Mouse (Mus musculus) CD4-positive, CD25-positive, alpha-beta regulatory T cell, adult 4 months (primary cell): Measurements from ENCODE around the gene 2410137M14Rik. TPM values are rescaled to one million over a fixed set of nuclear protein-coding genes. Genes with fewer than 3 reads are reported as not detected.
"Not testable (repeated sequence)": the region's sequence is repeated elsewhere in the genome, so short reads cannot be mapped to it uniquely, and the experiment has no call there.

Experiments
- ATAC-seq: one replicate; pipeline ENCODE4 v1.8.0; 2017
- polyA plus RNA-seq, 2 experiments: library from polyadenylated mRNA; unstranded; fragments of 100-300 nt; shearing (Covaris generic); gene quantifications; one replicate each; pipeline ENCODE4 v1.2.1; 2017

Gene 2410137M14Rik
- polyA plus RNA-seq = not detected

DNA sequence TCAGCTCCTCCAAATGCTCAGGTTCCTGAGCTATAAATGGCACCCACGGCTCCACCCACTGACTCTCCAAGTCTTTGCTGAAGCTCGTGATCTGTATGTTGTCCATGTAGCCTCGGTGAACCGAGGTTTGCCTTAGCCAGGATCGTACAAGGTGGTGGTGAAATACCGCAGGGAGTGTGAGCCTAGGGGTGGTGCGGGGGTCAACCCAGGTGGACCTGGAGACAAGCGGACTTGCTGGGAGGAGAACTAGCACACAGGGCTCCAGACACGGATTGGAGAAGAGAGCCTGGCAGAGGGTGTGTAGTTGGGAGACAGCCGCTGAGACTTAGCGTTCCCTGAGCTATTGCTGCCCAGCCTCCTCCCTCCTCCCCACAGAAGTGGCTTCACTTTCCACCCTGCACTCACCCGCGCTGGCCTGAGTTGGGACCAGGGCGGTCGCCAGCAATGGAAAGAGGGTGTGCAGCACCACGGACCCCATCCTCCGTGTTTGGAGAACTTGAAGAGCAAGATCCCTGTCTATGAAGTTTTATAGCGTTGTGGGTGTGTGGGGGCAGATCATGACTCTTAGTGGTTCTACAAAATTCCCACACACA is at the start of gene 2410137M14Rik:
Gene 2410137M14Rik, minus strand, starts transcription at position 17 of the 593 bp plus-strand sequence.
- ATAC-seq = no peak

DNA sequence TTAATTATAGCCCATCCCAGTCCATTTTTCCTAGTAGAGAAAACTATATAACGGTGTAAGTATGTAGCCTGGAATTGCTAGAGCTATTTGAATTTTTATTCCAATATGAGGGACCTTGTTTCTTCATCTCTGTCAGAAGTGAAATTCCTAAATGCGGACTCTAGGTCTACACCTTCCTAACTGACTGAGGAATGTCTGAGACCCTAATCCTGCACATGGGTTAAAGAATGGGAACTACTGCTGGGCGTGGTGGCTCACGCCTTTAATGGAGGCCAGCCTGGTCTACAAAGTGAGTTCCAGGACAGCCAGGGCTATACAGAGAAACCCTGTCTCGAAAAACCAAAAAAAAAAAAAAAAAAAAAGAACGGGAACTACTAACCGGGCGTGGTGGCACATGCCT is 48.1 kb upstream of the 2410137M14Rik start:
- ATAC-seq = no peak

DNA sequence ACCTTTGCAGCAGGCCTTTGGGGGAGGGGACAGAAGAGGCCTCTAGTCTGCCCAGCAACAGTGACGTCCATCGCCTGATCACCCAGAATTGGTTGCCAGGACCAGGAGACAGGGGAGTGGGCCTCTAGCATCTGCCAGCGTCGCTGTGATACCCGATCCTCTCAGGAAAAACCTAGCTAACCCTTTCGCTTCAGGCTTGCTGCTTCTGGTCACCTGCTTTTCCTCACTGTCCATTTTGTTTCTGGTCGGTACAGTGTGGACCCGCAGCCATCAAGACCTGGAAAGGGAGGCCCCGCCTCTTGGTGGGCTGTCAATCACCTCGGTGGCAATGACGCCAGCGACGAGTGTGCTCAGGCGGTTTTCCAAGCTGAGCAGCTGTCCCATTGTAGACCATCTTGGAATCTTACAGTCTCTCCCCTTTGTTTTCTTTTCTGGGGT is 47.7 kb upstream of the 2410137M14Rik start:
- ATAC-seq = peak; percentile 99

DNA sequence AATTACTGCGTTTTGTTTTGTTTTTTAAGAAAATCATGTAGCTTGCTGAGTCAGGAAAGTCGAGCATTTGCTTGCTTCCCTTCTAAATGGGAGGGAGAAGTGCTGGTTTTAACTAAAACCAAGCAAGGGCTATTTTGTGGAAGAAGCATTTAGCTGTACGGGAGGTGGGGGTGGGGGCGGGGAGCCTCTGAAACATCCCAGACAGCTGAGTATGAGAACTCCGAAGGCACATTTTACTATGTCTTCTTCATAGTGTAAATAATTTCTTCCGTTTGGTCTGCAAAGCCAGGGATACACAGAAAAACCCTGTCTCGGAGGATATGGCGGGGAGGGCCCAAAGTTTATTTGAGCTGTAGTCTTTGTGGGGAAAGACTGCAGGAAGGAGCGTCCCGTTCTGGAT is 47.2 kb upstream of the 2410137M14Rik start:
- ATAC-seq = no peak

DNA sequence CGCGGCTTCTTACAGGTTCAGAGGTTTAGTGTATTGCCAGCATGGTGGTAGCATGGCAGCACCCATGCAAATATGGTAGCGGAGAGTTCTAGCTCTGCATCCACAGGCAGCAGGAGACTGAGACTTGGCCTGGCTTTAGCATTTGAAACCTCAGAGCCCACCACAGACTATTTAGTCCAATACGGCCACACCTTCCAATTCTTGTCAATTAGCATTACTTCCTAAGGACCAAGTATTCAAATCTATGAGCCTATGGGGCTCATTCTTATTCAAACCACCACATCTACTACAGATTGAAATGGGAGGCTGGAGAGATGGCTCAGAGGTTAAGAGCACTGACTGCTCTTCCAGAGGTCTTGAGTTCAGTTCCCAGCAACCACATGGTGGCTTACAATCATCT is 46.4 kb upstream of the 2410137M14Rik start:
- no peak for ATAC-seq

DNA sequence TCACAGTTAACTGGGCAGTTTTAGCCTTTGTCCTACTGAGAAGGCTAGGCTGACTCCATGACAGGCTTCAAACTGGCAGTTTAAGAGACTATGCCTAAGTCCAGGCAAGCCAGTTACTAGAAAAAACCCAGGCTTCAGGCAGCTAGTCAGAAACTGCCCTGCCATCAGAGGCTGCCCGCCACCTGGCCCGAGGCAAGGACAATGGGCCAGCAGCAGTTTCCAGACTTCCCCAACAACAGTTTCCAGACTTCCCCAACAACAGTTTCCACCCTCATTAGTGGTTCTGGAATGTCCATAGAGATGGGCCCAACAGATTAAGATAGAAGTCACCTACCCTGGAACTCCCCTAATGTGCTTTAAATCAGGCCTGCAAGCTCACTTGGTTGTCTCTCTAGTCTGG is 45.4 kb upstream of the 2410137M14Rik start:
- ATAC-seq = no peak

DNA sequence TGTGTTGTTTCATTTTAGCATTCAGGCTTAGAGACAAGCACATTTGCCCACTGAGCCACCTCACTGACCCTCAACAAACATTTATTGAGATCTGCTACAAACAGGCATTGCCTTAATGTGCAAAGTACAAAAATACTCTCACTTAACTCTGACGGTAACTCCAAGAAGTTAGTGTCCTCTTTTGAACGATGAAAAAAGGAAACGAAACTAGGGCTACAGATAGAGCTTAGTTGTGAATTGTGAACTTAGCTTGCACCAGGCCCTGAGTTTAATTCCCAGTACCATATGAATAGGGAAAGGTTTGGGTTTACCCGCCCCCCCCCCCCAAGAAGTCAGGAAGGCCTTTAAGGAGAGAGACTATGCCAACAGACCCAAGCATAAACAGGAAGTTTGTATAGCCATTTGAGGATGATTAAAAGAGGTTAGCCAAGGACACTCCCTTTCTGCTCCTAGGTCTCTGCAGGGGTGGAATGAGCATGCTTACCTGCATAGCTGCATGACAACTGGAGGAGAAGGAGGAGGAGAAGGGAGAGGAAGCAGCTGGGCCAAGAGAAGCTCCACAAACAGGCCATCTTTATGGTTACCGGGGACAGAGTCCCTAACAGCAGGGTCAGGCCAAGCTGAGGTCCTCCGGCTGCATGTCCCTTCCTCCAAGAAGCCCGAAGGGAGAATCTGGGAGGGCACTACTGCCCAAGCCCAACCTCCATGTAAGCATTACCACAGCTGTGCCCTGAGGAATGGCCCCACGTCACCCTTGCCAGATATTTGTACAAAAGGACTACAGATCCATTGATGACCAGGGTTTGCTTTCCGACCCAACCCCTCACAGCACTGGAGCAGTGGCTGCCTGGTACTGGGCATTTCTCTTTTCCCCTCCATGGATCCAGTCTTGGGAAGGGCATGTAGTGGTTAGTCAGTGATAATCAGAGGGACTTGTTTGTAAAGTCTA is 41.9 kb upstream of the 2410137M14Rik start, which contains the start of gene Mog:
Gene Mog, minus strand, starts transcription at position 771 of the 949 bp plus-strand sequence.
- no peak for ATAC-seq

DNA sequence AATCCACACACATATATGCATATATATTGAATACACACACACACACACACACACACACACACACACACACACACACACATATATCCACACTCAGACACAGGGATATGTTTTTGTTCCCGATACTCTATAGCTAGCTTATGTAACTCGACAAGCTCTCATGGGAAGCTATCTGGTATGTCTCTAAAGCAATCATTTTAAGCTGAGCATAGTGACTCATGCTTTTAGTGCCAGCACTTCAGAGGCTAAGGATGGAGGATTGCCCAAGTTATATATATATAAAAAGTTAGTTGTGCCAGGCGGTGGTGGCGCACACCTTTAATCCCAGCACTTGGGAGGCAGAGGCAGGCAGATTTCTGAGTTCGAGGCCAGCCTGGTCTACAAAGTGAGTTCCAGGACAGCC is 38.2 kb upstream of the 2410137M14Rik start:
- ATAC-seq = not testable (repeated sequence)

DNA sequence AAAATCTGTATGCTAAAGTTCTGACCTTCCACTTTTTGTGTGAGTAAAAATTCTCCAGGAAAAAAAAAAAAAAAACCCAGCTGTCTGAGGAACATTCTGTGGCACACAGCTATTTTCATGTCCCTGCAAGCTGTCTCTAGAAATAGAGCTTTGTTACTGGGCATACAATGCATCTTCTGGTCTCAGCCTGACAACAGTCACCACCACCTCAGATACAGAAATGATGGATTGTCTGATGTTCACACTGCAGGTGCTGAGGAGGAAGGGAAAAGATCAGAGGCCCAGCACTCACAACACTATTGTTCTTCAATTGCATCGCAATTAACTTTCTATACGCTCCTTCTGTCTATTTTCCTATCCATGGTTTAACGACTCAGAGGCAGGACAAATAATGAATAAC is 37.3 kb upstream of the 2410137M14Rik start:
- ATAC-seq = no peak

DNA sequence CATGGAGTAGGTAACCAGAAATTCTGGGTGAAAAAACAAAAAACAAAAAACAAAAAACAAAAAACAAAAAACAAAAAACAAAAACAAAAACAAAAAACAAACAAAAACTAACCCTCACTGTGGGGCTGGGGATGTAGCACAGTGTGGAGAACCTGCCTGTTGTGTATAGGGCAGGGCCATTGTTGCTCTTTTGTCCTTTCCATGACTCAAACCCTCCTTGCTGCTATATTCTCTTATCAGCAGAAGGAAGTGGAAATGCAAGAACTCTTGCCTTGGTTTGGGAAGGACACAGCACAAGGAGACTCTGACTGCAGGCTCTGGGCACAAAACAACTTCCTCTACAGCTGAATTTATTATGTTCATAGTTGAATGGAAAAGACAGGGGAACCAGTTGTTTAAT is 35.3 kb upstream of the 2410137M14Rik start:
- ATAC-seq = no peak

DNA sequence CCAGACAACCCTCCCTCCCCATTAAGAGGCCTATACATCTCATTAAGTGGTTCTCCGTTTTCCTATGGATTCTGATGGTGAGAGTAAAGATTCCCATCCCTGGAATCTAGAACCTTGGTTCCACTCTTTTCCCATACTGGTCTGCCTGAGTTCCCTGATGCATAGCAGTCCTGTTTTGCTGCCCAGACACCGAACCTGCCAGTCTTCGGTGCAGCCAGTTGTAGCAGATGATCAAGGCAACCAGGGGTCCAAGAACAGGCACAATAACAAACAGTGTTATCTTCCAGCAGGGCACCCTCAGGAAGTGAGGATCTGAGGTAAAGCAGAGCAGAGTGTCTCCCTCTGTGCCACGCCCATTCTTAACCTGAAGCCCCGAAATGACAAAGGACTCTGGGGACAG is 31.1 kb upstream of the 2410137M14Rik start:
- ATAC-seq = no peak

DNA sequence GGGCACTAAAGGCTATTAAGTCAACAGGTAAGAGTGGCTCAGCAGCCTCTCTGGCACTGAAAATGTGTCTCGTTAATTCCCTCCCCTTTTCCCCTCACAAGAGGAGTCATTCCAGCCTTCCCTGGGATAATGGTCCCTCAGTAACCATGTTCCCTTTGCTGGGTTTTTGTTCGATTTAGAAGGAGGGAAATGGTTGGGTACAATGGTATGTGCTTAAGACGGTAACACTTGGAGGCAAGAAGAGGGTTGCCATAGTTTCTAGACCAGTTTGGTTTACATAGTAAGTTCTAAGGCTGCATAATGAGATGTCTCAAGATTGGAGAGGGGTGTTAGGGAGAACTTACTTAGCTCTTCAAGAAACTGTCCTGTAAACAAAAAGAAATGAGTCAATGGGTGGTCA is 30.7 kb upstream of the 2410137M14Rik start:
- no peak for ATAC-seq

DNA sequence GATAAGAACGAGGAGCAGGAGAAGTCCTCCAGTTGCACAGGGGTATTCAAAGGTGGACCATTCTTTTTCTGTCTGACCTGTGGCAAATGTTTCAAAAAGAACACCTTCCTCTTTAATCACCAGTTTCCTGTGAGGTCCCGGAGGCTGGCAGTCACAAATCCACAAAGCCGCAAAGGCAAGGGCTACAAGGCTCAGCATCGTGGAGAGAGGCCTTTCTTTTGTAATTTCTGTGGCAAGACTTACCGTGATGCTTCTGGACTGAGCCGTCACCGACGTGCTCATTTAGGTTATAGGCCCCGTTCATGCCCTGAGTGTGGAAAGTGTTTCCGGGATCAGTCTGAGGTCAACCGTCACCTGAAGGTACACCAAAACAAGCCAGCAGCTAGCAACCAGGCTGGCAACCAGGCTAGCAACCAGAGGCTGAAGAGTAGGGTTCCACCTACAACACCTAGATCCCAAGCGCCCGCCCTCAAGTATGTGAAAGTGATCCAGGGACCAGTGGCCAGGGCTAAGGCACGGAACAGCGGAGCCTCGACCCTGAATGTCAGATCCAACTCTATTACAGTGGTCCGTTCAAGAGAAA is 28.5 kb upstream of the 2410137M14Rik start:
- ATAC-seq = peak; percentile 37

DNA sequence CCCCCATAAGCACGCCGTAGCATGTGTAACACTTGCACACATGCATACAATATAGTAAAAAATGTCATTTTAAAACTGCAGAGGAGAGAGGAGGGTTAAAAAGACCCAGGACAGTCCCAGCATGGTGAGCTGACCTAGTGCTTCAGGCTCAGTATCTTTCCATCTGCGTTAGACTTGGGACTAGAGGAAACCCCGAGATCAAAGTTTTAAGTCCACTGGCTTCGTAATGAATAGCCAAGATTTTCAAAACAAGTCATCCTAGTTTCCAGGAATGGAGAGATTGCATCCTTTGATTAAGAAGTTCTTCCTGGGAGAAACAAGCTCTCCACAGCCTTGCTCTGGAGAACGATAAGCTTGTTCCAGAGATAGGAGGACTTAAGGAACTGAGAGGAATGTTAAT is 27.1 kb upstream of the 2410137M14Rik start:
- no peak for ATAC-seq

DNA sequence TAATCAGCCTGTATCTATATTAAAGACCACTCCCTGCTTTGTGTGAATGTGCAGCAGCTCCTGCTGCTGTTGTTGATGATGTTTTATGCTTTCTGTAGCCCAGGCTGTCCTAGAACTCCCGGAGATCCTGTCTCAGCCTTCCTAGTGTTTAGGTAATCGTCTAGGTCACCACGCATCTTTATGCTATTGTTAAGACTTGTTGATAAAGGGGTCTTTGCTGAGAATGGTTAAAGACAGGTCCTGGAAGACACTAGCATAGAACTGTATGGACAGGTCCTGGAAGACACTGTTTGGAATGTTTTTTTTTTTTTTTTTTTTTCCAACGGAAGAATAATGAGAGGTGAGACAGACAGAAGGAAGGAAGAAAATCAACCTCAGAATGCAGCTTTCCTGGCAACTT is 22.3 kb upstream of the 2410137M14Rik start:
- ATAC-seq = no peak

DNA sequence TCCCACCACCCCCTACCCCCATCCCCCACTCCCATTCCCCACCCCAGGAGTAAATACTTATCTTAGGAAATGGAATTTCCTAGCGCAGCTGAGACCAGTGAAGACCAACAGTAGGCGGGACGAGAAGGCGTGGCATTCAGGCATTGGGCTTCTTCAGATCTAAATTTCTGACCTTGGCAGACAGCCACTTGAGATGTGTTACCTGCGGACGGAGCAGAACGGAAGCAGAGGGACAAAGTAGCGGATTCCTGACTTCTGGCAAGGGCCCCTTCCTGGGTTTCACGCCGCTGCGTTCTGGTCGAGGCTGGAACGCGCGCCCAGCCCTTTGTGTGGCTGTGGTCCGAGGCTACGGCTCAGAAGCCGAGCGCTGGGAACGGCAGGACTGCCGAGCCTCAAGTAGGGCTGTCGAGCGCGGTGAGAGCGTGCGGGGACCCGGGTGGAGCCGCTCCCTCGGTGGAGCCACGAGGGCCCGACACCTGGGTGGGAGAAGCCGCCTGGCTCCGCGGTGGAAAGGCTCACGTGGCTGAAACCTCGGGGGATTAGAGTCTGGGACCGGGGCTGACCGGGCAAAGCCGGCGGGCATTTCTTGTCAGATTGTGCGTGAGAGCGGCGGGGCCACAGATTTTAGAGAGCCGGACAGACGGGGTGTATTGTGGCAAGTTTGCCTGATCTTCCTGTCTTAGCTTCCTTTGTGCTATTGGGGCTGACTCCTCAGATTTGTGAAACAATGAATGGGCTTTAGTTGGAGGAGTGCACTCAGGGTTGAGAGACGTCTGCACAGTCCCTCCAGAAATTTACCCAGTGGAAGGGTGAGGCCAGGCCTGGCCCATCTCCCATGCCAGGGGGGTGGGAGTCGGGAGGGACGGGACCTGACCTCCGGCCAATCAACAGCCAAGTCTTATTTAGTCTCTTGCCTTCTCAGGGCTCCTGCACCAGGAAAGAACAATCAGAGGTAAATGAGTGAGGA is 21.6 kb upstream of the 2410137M14Rik start:
- ATAC-seq = no peak

DNA sequence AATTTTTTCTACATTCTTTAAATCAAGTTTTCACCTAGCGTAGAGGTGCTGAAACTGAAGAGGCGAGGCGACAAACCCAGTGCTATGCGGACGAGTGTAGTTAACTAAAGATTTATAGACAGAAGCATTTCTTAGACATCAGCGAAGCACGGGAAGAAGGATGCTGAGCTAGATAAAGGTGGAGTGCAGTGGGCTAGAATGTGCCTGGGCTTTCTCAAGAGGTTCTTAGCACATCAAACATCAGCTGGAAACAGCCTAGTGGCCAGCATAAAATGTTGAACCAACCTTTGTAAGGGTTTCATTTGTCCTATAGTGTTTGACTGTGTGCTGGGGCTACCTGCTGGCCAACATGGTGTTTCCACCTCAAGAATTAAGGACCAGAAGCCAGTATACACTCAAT is 19.8 kb upstream of the 2410137M14Rik start, which contains the start of gene Zfp57:
Gene Zfp57, plus strand, starts transcription at position 301 of the 400 bp plus-strand sequence.
- no peak for ATAC-seq

DNA sequence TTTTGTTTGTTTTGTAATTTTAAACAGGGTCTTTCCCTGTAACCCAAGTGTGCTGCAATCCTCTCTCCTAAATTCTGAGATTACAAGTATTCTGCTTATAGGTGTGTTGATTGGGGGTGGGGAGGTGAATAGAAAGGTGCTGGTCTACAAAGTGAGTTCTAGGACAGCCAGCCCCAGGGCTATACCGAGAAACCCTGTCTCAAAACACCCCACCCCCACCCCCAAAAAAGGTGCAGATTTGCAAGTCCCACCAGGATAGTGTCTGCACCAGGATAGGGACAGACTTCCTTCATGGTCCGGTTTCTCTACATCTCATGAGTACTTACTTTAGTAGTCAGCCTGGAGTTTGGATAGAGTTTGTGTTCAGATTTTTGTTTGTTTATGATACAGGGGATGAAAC is 17.4 kb upstream of the 2410137M14Rik start:
- no peak for ATAC-seq

DNA sequence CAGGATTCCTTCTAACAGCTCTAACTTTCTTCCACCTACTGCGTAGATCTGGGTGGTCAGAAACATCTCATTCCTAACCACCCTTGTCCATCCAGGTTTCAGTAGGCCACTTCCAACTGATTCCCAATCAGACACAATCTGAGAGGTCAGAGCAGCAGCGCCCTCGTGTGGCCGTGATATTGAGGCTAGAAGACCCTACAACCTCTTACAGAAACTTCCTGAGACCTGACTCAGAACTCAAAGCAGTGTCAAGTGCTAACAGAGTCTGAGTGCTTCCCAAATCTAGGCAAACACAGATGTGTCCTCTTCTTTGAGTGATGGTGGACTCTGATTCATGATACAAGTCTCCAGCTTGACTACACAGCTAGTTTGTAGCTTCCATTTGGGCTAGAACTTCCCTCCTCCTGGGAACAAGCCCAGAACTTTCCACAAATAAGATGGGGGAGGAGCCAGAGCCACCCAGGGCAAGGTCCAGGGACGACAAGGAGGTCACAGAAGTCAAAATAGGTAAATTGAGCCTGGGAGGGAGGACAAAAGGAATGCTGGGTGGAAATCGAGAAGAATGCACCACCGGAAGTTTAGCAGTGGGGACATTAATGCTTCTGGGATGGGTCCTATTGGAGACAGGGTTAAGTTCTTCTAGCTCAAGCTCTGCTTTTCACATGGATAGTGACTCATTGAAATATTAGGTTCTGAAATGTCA is 16.1 kb upstream of the 2410137M14Rik start:
- ATAC-seq = no peak

DNA sequence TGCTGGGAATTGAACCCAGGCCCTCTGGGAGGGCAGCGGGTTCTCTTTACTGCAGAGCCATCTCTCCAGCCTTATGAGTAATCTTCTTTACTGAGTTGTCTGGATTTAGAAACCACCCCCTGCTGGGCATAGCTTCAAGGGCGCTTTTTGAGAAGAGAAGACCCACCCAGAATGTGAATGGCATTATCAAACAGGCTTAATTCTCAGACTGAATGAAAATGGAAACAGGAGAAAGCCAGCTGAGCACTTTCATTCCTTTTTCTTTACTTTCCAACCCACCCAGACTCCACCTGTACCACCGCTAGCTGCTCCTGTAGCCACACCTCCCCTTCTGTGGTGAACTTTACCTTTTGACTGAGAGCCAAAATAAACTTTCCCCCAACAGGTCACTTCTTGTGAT is 14.4 kb upstream of the 2410137M14Rik start:
- ATAC-seq = no peak

DNA sequence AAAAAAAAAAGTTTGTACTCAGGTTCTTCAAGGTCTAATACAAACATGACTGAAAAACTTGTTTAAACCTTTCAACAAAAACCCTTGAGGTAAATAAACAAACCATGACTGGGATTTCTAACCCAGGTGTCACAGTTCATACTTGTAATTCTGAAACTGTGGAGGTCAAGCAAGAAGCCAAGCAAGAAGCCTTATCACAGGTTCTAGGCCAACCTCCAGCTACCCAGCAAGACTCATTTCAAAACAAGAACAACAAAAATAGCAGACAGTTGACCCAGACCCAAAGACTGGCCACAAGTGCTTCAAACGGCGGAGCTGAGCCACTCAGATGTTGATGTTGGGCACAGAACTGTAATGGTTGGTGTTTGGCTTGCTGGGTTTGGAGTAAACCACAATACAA is 13.5 kb upstream of the 2410137M14Rik start:
- no peak for ATAC-seq
